9 mouse cellular contexts compared by ENCODE assay signal in genomic region chr5:103654225-103654624, GRCm38 (mm10). TPM values are rescaled to one million over a fixed set of nuclear protein-coding genes. Genes with fewer than 3 reads are reported as not detected.
DNase-seq lines count a peak whose midpoint lies in the region; ATAC-seq and TF ChIP-seq lines count a peak whose summit lies in the region.
"Had no signal": no experiment of that assay in that cellular context is flagged by ENCODE, and none has a peak within 500 bp of the region (broad histone marks: within the 10 kb centered on the region; RNA-seq: fewer than 3 reads in every experiment).

No protein-coding gene starts in this region.

- DNase-seq in heart, postnatal 10 days, result peak; percentile 37 to 54
- no peak for DNase-seq in heart, adult 9 months (ENCODE audit: low spot score in 2 of 2)
- no peak for DNase-seq in testis, postnatal 14 days (ENCODE audit: low spot score)
- peak; percentile 73 for DNase-seq in c-Kit-positive CD71-positive TER-119-negative erythroid progenitor cells, embryonic 14.5 days (ENCODE audit: low read depth)
- peak; percentile 30 for DNase-seq in limb, embryonic 14.5 days (ENCODE audit: low spot score)
- peak; percentile 75 for DNase-seq in splenic B cell, adult 2 months (ENCODE audit: low read depth, low spot score)
- DNase-seq in urinary bladder, adult 2 months (ENCODE audit: low spot score), result no peak

- no peak for TF ChIP-seq POLR2A in testis, adult 2 months (IDR thresholded peaks at IDR 0.05; ENCODE audit: control insufficient read depth, low read depth, low read length)
- no peak for TF ChIP-seq POLR2A in limb, embryonic 14.5 days (IDR thresholded peaks at IDR 0.05; ENCODE audit: borderline replicate concordance, extremely low read depth, insufficient read depth, insufficient read length)

- H3K27ac ChIP-seq in testis, adult 2 months (ENCODE audit: control insufficient read depth, insufficient read depth, low read depth, low read length), result no peak overlapping the region
- no peak overlapping the region for H3K27ac ChIP-seq in limb, embryonic 14.5 days (replicated peaks; ENCODE audit: low read depth, low read length)

- H3K27me3 ChIP-seq in testis, adult 2 months (ENCODE audit: control insufficient read depth, insufficient read depth, low read length), result no peaks in the 10 kb centered on the region
- no peaks in the 10 kb centered on the region for H3K27me3 ChIP-seq in limb, embryonic 14.5 days (ENCODE audit: control insufficient read depth, insufficient read depth, low read length)
- H3K27me3 ChIP-seq in splenic B cell, adult 2 months (ENCODE audit: control insufficient read depth, insufficient read depth, low read length, poor library complexity, severe bottlenecking), result no peaks in the 10 kb centered on the region

- no peaks in the 10 kb centered on the region for H3K4me1 ChIP-seq in testis, adult 2 months (ENCODE audit: control insufficient read depth, insufficient read depth, low read length)
- H3K4me1 ChIP-seq in limb, embryonic 14.5 days (ENCODE audit: control insufficient read depth, insufficient read depth, low read length), result no peaks in the 10 kb centered on the region

- H3K4me2 ChIP-seq in limb, embryonic 14.5 days (replicated peaks; ENCODE audit: low read depth, low read length, severe bottlenecking), result no peak overlapping the region

- peak overlapping the region; percentile 90 for H3K4me3 ChIP-seq in testis, adult 2 months (ENCODE audit: control insufficient read depth, low read depth, low read length)
- H3K4me3 ChIP-seq in limb, embryonic 14.5 days (replicated peaks; ENCODE audit: low read length), result no peak overlapping the region

- TF ChIP-seq CTCF in testis, adult 2 months (IDR thresholded peaks at IDR 0.05; ENCODE audit: control insufficient read depth, insufficient read depth, insufficient replicate concordance, low read depth, low read length), result peak; percentile 19; the same call in 1 of the 2 replicates

- no peak for ATAC-seq in limb, embryonic 14.5 days (ENCODE audit: low FRiP score, low read depth)

- 32% methylated on average over 6 of the region's 6 CpGs for WGBS in limb, embryonic 14.5 days

- no peaks in the 10 kb centered on the region for H3K36me3 ChIP-seq in testis, adult 2 months (ENCODE audit: control insufficient read depth, insufficient read depth, low read length)
- no peaks in the 10 kb centered on the region for H3K36me3 ChIP-seq in limb, embryonic 14.5 days (ENCODE audit: control insufficient read depth, insufficient read depth, low read length)
- H3K36me3 ChIP-seq in splenic B cell, adult 2 months (ENCODE audit: control insufficient read depth, insufficient read depth, low read length, poor library complexity, severe bottlenecking), result no peaks in the 10 kb centered on the region

- H3K9ac ChIP-seq in limb, embryonic 14.5 days (ENCODE audit: low read depth, low read length, severe bottlenecking), result no peak overlapping the region

- intact Hi-C loops in heart, postnatal 10 days (cut with DNase I), result no loop called here

- no peaks in the 10 kb centered on the region for H3K9me3 ChIP-seq in limb, embryonic 14.5 days (ENCODE audit: control insufficient read depth, low read length)

RNA-seq across cellular contexts. Expression of gene 1700016H13Rik, which starts 1.6 kb away (rescaled TPM):
- total RNA-seq in heart, postnatal 10 days (2021), result not detected
- polyA plus RNA-seq in testis, adult 2 months (2012; rRNA removed), result 429 TPM in 2 replicates
- polyA plus RNA-seq in limb, embryonic 14.5 days (2012; rRNA removed), result 0.21 TPM in 1 of 2 replicates, not detected in the other
- 0.14 and 0.22 TPM in 2 replicates for polyA plus RNA-seq in limb, embryonic 14.5 days (2014; fragmentation: Nextera tagmentation; extraction: Ambion mirVana)
- 0.24 and 0.43 TPM in 2 replicates for polyA plus RNA-seq in urinary bladder, adult 2 months (2012; rRNA removed)
- polyA plus RNA-seq: liver, embryonic 16.5 days had no signal

RNA-seq across cellular contexts. Expression of gene Slc10a6, which starts 25.0 kb away (rescaled TPM):
- 1 to 10 TPM; 1.6 to 8.5 TPM for total RNA-seq in heart, postnatal 10 days (2021)
- polyA plus RNA-seq in testis, adult 2 months (2012; rRNA removed), result 0.85 and 1.2 TPM in 2 replicates
- polyA plus RNA-seq in limb, embryonic 14.5 days (2012; rRNA removed), result 0.45 and 0.47 TPM in 2 replicates
- 0.82 and 0.89 TPM in 2 replicates for polyA plus RNA-seq in limb, embryonic 14.5 days (2014; fragmentation: Nextera tagmentation; extraction: Ambion mirVana)
- polyA plus RNA-seq in urinary bladder, adult 2 months (2012; rRNA removed), result 7.5 and 7.9 TPM in 2 replicates
- polyA plus RNA-seq: liver, embryonic 16.5 days had no signal

RNA-seq across cellular contexts. Expression of gene Aff1, which starts 37.9 kb away (rescaled TPM):
- 10 to 100 TPM; 38.4 to 56.7 TPM for total RNA-seq in heart, postnatal 10 days (2021)
- 1.3 and 1.4 TPM in 2 replicates for polyA plus RNA-seq in testis, adult 2 months (2012; rRNA removed)
- polyA plus RNA-seq in limb, embryonic 14.5 days (2012; rRNA removed), result 3.6 and 3.9 TPM in 2 replicates
- polyA plus RNA-seq in limb, embryonic 14.5 days (2014; fragmentation: Nextera tagmentation; extraction: Ambion mirVana), result 5.7 and 6.1 TPM in 2 replicates
- 9.4 and 22.0 TPM in 2 replicates for polyA plus RNA-seq in urinary bladder, adult 2 months (2012; rRNA removed)

Comparison
In these comparisons a context has a peak if more than half of its experiments do, and no peak if none do; other contexts are left out.
1. DNase-seq: peak in heart, postnatal 10 days (2 of 2), c-Kit-positive CD71-positive TER-119-negative erythroid progenitor cells, embryonic 14.5 days (single experiment), limb, embryonic 14.5 days (single experiment) and splenic B cell, adult 2 months (single experiment); none in heart, adult 9 months (0 of 2), testis, postnatal 14 days (single experiment) and urinary bladder, adult 2 months (single experiment).
2. RNA of gene 1700016H13Rik, which starts 1.6 kb away (polyA plus RNA-seq): 429 TPM in testis, adult 2 months; 0.24 to 0.43 TPM in urinary bladder, adult 2 months and 0.14 to 0.22 TPM in limb, embryonic 14.5 days; every median in the first group is over 100 times any median in the second.